Mouse (Mus musculus): ENCODE results near the gene Ric1.
"Not testable (repeated sequence)": the region's sequence is repeated elsewhere in the genome, so short reads cannot be mapped to it uniquely, and the experiment has no call there.

Ric1 gene

DNA sequence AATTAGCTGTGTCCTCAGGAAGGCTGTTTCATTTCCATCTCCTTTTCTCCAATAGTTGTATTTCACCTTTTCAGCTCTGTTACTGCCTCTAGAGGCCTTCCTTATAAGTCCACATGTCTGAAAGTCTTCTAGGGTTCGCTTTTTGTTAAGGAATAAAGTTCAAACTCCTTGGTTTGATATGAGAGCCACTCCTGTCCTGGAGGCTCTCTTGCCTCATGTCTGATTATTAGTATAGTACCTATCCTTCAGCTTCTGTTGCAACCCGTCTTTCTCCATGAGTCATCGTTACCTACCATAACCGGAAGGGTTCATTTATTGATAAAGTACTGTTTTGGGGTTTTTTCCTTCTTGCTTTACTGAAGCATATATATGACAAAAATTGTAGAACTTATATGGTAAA is 5.2 kb downstream of the Ric1 start:
- no peak for DNase-seq (ENCODE audit: low spot score in 2 of 2)

DNA sequence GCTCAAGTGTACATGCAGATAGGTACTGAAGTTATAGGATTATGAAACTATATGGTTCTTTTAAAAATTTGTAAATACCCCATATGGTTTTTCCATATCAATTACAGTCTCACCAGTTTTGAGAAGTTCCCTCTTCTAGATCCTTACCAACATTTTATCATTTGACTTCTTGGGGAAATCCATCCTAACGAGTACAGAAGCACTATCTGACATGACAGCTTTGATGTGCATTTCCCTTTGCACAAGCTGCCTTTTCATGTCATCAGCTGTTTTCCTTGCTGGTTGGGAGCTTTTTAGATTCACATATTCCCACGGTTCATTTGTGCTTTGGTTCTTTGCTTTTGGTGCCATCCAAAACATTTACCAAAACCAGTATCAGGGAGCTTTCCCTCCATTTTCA is 6.5 kb downstream of the Ric1 start:
- DNase-seq (ENCODE audit: low spot score in 2 of 2) = no peak

DNA sequence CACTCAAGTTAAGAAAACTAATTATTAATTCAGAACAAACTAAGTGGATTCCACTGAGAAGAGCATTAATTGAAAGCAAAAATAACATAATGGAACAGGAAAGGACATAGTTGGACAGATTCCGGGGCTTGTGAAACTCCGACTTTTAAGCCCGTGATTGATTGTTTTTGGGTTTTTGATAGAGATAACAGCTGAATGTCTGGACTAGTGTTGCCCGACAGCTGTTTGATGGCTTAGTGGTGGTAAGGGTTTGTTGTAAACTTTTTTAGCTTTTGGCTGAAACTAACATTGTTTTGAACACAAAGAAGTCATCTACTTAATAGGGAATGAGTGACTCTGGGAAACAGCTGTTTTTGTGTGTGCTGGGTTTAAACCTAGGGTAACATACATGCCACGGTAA is 11.9 kb downstream of the Ric1 start:
- DNase-seq (ENCODE audit: low spot score in 2 of 2) = no peak

DNA sequence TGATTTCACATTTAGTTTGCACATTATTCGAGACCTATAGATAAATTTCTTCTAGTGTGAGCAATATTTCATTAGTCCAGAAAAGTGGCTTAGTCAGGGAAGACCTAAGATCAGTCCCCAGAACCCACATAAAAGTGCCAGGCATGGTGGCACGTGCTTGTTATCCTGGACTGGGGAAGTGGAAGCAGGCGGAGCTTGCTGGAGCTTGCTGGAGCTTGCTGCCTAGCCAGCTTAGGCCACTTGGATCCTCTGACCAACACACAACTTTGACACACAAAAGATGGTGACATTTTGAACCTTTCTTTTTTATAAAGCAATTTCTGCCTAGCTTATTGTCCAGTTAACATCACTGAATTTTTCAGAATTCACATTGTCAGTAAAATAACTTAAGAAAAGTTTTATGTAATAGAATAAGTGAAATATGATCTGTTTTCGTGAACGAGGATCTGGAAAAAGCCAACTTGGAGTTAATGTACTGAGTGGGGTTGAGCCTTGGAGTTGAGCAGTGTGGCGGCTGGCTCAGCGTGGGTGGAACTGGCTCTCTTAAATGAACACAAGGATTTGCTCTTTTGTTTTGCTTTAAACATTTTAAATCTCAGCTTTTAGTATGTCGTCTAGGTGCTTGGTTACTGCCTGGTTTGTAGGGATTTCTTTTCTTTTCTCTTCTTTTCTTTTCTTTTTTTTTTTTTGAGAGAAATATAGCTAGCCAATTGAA is 20.3 kb downstream of the Ric1 start:
- DNase-seq (ENCODE audit: low spot score in 2 of 2) = no peak

DNA sequence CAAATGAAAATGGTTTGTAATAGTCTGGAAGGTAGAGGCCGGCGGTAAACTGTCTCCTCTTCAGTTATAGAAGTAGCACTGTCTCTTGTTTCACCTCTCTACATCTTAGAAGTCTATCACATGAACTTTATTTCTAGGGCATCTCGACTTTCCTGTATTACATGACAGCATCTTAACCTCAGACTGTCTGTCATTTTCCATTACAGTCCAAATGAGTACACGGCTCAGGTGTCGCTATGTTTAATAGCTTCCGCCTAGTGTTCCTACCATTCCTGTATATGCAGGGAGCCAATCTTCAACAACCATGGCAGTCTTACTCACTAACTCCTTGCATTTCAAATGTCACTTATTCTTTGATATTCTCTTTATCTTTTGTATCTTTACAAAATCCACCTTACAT is 21.9 kb downstream of the Ric1 start:
- no peak for DNase-seq (ENCODE audit: low spot score in 2 of 2)

DNA sequence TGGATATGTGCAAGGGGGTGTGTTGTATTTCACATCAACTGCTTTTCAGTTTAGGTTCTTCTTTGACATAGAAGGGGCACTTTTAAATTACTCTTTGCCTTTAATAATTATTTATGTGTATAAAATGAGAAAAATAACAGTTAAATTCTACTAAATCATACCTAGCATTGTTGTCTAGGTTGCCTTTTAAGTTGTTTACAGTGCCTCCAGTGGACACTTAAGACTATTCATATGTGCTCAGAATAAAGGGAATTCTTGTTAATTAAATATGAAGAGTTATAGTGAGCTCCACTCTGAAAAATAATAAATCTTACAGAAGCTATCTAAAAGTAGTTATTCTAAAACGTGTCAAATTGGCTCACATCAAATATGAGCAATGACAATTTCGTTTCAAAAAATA is 28.5 kb downstream of the Ric1 start:
- DNase-seq (ENCODE audit: low spot score in 2 of 2) = no peak

DNA sequence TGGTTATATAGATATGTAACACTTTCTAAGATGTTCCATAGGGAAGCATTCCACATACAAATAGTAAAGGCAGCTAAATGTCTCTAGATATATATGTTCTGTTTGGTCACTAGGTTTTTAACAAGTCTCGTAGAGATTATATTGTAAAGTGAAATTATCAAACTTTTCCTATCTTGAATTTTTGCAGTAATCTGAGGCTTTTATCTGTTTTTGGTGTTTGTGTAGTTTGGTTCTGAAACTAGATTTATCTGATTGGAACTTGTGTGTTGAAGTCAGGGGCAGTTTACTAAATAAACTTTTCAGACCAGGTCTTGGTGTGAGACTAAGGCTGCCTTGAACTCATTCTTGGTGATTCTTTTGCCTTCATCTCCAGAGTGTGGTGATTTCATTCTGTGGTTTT is 29.0 kb downstream of the Ric1 start:
- no peak for DNase-seq (ENCODE audit: low spot score in 2 of 2)

DNA sequence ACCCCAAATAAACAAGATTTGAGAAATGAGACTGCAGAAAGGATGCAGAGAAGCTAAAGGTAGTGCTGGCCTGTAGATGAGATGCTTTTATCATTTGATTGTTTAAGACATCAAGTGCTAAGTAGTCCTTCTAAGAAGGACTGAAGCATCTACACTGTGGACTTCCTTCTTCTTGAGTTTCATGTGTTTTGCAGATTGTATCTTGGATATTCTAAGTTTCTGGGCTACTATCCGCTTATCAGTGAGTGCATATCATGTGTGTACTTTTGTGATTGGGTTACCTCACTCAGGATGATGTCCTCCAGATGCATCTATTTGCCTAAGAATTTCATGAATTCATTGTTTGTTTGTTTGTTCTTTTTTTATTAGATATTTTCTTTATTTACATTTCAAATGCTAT is 29.9 kb downstream of the Ric1 start:
- not testable (repeated sequence) for DNase-seq (ENCODE audit: low spot score in 2 of 2)

DNA sequence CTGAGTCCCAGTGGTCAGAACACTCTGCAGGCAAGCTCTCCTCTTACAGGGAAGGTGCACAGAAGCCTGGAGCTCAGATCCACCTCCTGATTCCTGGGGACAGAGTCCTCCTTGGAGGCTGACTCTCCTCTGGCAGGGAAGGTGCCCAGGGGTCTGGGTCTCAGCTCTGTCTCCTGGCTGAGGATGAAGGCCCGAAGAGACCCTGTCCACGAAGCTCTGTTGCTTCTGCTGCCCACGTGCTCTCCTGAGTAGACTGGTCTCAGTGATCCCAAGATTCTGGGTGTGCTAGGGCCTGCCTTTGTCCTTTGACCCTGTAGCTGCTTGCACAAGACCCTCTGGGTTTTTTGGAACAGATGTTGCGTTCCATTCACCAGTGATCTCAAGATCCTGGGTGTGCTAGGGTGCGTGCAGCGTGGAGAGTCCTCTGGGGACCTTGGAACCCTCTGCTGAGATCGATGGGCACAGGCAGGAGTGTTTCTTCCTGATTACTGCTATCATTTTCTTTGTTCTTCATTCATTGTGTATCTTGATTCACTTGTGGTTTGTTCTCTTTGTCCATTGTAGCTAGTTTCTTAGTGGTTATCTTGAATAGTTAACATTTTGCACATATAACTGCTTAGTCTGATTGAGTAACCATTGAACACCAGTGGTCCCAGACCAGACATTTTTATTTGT is 35.2 kb downstream of the Ric1 start:
- DNase-seq (ENCODE audit: low spot score in 2 of 2) = not testable (repeated sequence)

DNA sequence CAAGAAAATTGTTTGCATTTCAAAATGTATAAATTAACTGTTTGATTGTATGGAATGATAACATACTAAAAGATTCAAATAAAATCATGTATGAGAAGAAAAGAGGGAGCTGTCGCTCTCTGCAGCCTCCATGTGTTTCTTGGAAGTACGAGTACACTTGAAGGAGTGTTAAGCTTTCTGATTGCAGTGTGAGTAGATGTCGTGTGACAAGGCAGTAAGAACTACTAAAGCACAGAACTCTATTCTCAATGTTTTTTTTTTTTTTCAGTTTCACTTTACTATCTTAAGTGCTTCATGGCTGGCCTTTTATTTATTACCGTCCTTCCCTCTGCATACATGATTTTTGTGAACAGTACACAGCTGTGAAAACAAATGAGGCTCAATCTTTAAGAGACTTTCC is 40.1 kb downstream of the Ric1 start:
- DNase-seq (ENCODE audit: low spot score in 2 of 2) = no peak

DNA sequence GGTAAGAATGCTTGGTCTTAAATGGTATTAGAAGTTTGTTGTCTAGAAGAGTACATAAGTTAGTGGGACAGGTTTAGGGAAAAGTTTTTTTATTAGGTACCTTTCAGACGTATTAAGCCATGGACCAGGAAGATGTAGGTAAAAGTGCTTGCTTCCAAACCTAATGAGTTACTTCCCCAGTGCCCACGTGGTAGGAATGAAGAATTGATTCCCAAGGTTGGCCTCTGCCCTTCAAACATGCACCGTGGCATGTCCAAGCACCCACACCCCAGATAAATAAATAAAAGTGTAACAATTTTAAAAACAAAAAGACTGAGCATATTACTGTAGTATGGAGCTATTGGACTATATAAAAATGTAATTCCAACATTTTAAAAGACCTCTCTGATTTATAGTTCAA is 40.5 kb downstream of the Ric1 start:
- no peak for DNase-seq (ENCODE audit: low spot score in 2 of 2)

DNA sequence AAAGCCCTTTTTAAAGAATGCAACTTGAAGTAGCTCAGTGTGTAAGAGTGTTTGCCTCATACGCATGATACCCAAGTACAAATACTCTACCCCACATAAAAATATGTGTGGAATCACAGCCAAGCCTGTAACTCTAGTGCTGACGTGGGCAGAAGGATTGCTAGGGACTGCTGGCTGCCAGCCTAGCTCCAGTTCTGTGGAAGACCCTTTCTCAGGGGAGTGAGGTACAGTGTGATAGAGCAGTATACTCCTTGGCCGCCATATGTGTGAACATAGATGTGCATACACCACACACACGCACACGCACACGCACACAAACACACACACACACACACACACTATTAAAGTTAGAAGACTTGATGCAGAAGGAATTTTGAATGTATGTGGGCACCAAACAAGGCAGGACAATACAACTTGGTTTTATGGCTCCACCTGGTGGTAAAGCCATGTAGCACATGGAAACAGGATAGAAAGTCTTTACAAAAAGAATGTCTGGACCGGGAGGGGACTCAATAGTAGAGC is 41.2 kb downstream of the Ric1 start:
- no peak for DNase-seq (ENCODE audit: low spot score in 2 of 2)

DNA sequence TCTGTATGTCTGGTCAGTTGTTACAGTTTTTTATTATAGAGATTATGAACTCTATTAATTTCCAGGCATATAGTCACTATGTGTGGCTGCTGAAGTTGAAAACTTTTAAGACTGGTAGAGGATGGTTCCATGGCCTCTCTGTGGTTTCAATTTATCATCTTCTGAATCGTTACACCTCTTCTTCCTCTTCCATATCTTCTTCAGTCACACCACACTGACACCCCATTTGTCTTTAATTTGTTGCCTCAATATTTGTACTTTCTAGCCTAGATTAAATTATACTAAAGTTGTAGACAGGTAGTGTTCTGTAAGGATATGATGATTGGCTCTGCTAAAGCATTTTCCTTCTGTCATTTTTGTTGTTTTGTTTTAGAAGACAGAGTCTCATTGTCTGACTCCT is 44.4 kb downstream of the Ric1 start:
- DNase-seq (ENCODE audit: low spot score in 2 of 2) = no peak

DNA sequence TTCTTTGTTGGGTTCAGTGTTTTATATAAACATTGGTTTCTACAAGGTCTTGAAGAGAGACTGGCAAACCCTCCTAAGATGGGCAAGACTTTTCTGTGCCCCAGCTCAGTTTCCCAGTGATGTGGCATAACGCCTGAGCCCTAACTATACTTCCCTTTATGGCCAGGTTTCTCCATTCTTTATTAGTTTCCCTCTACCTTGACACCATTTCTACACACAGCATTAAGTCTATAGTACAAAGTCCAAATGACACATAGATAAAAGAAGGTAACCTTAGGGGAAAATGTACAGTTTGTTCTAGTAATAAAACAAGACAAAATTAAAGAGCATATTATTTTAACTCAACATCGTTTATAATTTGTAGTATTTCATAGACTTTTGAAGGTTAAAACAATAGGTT is 60.4 kb downstream of the Ric1 start:
- no peak for DNase-seq (ENCODE audit: low spot score in 2 of 2)

DNA sequence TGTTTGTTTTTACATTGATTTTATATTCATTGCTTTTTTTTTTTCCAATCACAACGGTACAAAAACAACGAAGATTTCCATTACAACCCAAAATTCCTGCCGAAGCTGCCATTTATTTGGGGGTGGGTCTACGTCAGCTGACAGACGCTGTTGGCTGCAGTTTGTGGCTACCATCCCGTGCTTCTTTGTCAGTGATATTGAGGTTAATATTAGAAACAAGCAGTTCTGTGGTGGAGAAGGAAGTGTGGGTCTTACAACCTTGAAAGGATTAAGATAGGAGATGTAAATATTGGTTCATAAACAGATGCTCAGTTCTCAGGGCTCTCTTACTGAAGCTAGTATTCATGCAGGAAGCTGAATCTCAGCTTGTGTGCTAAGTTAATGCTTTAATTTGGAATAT is 61.7 kb downstream of the Ric1 start:
- no peak for DNase-seq (ENCODE audit: low spot score in 2 of 2)

DNA sequence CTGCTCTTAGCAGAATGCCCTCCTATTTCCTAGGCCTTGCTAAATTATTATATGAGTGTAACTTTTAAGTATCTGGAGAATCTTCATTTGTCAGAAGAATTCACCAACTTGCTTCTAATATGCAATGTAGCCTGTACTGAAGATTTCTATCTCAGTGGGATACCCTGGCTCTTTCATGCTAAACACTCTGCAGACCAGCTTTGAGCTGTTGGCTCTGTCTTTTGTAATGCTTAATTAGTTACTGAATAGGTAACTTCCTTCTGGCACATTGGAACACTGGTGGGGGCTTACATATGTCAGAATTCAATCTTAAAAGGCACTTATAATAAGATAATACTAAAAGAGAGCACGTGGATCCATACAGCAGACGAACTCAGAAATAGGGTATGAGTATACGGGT is 71.7 kb downstream of the Ric1 start:
- not testable (repeated sequence) for DNase-seq (ENCODE audit: low spot score in 2 of 2)

DNA sequence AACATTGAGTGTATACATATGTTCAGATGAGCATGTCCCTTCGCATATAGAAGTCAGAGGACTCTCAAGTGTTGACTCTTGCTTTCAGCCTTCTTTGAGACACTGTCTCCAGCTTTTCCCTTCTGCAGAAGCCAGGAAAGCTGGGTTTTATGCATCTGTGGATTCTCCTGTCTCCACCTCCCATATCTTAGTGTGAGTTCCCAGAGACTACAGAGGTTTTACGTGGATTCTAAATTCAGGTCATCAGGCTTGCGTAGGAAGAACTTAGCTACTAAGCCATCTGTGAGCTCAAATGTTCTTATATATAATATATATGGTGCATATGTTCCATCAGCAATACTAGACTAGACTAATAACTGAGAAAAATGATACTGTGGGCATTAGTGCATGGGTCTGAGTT is 74.2 kb downstream of the Ric1 start:
- DNase-seq (ENCODE audit: low spot score in 2 of 2) = no peak

DNA sequence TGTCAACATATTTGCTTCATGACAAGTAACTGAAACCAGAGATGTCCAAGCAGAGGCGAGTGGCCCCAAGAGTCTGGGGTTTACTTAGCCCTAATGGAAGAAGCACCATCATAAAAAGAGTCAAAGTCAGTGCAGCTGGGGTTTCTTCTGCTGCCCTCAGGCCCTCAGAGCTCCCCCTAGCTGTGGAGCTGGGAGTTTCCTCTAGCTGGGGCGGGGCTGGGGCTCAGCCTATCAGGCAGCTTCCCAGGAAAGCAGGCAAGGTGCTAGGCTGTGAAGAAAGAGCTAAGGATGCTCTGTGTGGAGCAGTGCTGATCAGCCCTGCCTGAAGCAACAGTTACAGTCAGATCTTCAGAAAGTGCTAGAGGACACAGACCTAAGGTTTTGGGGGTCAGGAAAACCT is 74.9 kb downstream of the Ric1 start:
- DNase-seq (ENCODE audit: low spot score in 2 of 2) = no peak

DNA sequence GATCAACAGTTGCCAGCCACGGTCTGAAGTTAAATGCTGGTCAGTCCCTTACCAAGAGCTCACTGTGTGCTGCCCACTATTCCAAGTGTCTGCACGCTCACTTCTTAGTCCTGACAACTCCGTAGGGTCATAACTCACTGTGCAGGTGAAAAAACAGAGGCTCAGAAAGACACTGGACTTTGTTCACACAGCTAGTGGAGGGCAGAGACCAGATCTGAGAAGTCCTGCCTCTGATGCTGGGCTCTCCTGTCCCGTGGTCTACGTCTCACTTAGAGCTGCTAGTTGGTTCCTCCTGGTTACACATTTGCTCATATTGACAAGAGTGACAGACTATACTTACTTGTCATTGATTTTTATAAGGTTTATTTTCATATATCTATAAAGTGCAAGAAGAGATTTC is 76.9 kb downstream of the Ric1 start:
- no peak for DNase-seq (ENCODE audit: low spot score in 2 of 2)

DNA sequence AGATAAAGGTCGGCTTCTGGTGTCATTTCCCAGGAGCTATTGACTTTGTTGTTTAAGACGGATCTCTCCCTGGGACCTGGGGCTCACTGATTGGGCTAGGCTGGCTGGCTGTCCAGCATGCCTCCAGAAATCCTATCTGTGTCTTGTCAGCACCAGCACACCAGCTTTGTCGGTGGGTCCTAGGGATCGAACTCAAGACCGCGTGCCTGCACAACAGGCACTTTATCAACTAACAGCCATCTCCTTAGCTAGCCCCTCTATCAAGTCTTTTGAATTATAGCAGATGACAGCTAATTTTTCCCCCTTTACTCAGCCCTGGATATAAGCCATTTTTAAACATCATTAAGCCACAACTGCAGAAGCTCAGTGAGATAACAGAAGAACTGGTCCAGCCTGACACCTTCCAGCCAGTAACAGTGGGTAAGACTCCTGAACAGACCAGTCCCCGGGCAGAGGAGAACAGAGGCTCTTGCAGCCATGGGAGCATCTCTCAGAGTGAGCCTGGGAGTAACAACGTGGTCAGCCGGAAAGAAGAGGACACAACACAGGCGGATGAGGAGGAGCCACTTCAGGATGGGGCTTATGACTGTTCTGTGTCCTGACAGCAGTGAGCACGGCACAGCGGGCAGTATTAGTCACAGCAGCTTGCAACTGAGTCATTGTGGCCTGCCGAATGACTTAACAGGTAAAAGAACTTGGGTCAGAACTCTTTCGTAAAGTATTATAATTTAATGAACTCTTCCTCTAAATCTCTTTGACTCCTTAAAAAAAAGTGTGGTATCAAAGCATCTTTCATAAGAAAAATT is 81.7 kb downstream of the Ric1 start:
- no peak for DNase-seq (ENCODE audit: low spot score in 2 of 2)

DNA sequence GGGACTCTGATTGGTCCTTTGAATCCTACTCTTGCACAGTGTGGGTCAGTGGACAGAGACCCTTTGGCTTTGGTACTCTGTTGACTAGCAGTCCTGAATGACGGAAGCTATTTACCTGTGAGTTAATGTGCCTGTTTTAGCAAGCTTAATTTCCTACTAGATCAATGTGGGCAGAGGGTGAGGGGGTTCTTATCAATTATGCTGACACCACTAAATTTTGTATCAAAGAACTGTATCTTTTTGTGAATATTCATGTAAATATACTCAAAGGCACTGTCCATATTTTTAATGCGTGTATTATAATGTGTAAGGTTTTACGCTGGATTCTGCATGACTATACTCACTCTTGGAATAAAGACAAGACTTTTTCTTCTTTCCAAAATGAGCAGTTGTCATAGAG is 82.6 kb downstream of the Ric1 start:
- no peak for DNase-seq (ENCODE audit: low spot score in 2 of 2)

DNA sequence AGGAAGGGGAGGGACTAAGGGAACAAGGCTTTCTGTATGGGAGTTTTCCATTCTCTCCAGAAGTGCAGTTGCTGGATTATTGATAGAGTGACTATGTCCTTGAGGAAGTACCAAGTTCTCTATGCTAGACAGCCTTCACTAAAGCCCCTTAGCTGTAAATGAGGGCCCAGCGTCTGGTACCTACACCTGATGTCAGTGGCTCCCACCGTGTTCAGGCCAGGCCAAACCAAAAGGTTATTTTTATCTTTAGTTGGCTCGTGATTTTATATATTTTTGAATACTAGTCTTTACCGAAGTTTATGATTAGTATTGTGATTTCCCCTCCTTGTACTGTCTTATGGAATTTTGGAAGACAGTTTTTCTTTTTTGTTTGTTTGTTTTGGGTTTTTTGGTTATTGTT is 85.4 kb downstream of the Ric1 start:
- no peak for DNase-seq (ENCODE audit: low spot score in 2 of 2)

DNA sequence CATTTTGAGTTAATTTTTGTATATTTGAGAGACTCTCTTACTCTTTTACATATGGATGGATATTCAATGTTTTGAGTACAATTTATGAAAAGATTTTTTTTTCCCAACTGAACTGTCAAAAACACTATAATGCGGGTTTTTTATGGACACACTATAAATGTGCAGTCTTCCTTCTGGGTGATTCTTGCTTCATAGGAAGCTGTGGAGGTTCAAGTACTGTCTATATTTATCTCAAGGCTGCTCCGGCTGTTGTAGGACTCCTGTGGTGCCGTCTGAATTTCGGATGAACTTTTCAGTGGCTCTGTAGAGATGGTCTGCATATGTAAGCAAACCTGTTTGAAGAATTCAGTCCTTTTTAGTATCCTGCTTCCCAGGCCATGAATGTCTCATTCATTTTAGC is 86.1 kb downstream of the Ric1 start:
- no peak for DNase-seq (ENCODE audit: low spot score in 2 of 2)

Measured in urinary bladder, postnatal 4 days (tissue).